Mouse (Mus musculus) lung, embryonic 15.5 days (tissue): ENCODE measurements around the gene Tmod3. TPM values are rescaled to one million over a fixed set of nuclear protein-coding genes. Genes with fewer than 3 reads are reported as not detected.

Experiments used
- ATAC-seq: fragments of 200-750 bp; cut with Nextera tagmentation; 2 replicates; pipeline ENCODE4 v1.8.0; 2017; ENCODE audit warnings: moderate number of reproducible peaks, borderline replicate concordance; ENCODE audit not compliant: low FRiP score, low TSS enrichment; ENCODE audit errors: extremely low read depth
- H3K27ac ChIP-seq: fragments of 300-500 bp; sonication (generic); 2 replicates; pipeline ENCODE4 v1.5.1; 2015; ENCODE audit warnings: moderate library complexity, mild to moderate bottlenecking, inconsistent platforms
- H3K27me3 ChIP-seq: fragments of 300-500 bp; sonication (generic); 2 replicates; pipeline ENCODE4 v1.6.1; 2015; ENCODE audit warnings: inconsistent platforms
- H3K36me3 ChIP-seq: fragments of 300-500 bp; sonication (generic); 2 replicates; pipeline ENCODE4 v1.6.1; 2015; ENCODE audit warnings: inconsistent platforms
- H3K4me1 ChIP-seq: fragments of 300-500 bp; sonication (generic); 2 replicates; pipeline ENCODE4 v1.6.1; 2015; ENCODE audit warnings: inconsistent platforms
- H3K4me2 ChIP-seq: fragments of 300-500 bp; sonication (generic); 2 replicates; pipeline ENCODE4 v1.6.1; 2015; ENCODE audit warnings: inconsistent platforms, mild to moderate bottlenecking, moderate library complexity
- H3K4me3 ChIP-seq: fragments of 300-500 bp; sonication (generic); 2 replicates; pipeline ENCODE4 v1.5.1; 2015; ENCODE audit warnings: mild to moderate bottlenecking, inconsistent platforms
- H3K9ac ChIP-seq: fragments of 300-500 bp; sonication (generic); 2 replicates; pipeline ENCODE4 v1.6.1; 2015; ENCODE audit warnings: inconsistent platforms
- H3K9me3 ChIP-seq: fragments of 300-500 bp; sonication (generic); 2 replicates; pipeline ENCODE4 v1.6.1; 2016; ENCODE audit warnings: inconsistent platforms
- WGBS: fragments of 180-500 bp; shearing (Covaris S2); methylation state at CpG from one replicate; pipeline ENCODE4 v1.1.7; 2015; 5-methylcytosine and 5-hydroxymethylcytosine counted together
- polyA plus RNA-seq: library from polyadenylated mRNA; unstranded; fragments of >200 nt; fragmentation: Nextera tagmentation; extraction: Ambion mirVana; gene quantifications from 2 replicates; pipeline ENCODE4 v1.2.1, GENCODE M21; 2015

Gene Tmod3
- polyA plus RNA-seq, 1 experiment from 2014 or later: 160 TPM

- ATAC-seq: no peak
- Histone ChIP-seq H3K27ac (no peak overlapping the region), H3K4me2 (no peak overlapping the region), H3K9ac (no peak overlapping the region), H3K4me1 (no peaks in the 10 kb centered on the region), H3K9me3 (no peaks in the 10 kb centered on the region), H3K4me3 (no peak overlapping the region), H3K36me3 (no peaks in the 10 kb centered on the region), H3K27me3 (no peaks in the 10 kb centered on the region)
- WGBS: 86% methylated on average over 5 of the region's 5 CpGs
Observed at GRCm38 (mm10) chr9:75480536-75481075, 78.9 kb downstream of the Tmod3 start.

DNA sequence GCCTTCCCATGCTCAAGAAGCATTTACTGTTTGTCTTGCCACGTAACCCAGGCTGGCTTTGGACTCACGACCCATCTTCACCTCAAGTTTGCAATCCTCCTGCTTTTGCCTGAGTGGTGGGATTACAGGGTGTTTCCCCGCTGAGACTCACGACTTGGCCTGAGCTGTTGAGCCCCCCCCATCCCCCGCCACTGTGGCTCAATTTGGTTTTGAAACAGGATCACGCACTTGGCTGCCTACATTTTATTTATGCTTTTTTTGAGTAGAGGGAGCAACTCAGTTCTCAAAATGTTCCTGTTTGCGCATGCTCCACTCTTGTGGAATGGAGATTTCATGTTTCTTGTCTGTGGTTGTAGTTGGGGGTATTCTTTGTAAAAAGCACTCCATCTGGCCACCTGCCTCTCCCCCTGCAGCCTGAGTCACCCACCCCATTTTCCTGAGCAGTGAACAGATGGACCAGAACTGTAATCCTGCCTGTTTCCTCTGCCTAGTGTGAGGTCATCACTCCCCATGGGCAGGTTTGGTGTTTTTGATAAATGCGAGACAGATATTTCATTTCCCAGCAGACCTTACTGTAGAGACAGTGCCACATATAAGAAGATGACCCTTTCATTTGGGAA lies 80.2 kb downstream of the Tmod3 start:
- Histone ChIP-seq H3K27me3 (no peaks in the 10 kb centered on the region), H3K4me3 (no peak overlapping the region), H3K27ac (no peak overlapping the region), H3K36me3 (no peaks in the 10 kb centered on the region), H3K4me2 (no peak overlapping the region), H3K9ac (no peak overlapping the region), H3K9me3 (no peaks in the 10 kb centered on the region), H3K4me1 (no peaks in the 10 kb centered on the region)
- ATAC-seq: no peak
- 64% methylated on average over 8 of the region's 8 CpGs for WGBS

DNA sequence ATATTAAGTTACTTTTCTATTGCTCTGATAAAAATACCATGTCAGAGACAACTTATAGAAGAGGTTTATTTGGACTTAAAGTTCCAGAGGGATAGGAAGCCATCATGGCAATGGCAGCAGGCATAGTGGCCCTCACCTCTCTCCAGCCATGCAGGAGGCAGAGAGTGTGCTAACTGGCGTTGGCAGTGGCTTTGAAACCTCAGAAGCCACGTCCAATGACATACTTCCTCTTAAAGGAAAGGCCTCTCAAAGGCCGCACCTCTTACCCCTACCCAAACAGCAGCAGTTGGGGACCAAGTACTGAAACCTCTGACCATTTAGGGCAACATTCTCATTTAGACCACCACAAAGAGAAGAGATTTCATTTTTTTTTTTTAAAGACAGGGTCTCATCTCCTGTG lies 82.2 kb downstream of the Tmod3 start:
- no peak for ATAC-seq
- 59% methylated on average over 3 of the region's 3 CpGs for WGBS
- peaks cover 4% of the 10 kb centered on the region; the same call in 1 of the 2 replicates for H3K36me3 ChIP-seq
- no peak overlapping the region for H3K9ac ChIP-seq
- no peak overlapping the region for H3K4me2 ChIP-seq
- H3K27me3 ChIP-seq: no peaks in the 10 kb centered on the region
- H3K9me3 ChIP-seq: no peaks in the 10 kb centered on the region
- no peak overlapping the region for H3K27ac ChIP-seq
- no peaks in the 10 kb centered on the region for H3K4me1 ChIP-seq
- no peak overlapping the region for H3K4me3 ChIP-seq

GRCm38 (mm10) chr9:75468297-75468696 lies 91.2 kb downstream of the Tmod3 start:
- no peak overlapping the region for H3K4me3 ChIP-seq

GRCm38 (mm10) chr9:75467581-75467980 lies 91.9 kb downstream of the Tmod3 start:
- Histone ChIP-seq H3K36me3 (peaks cover 39% of the 10 kb centered on the region), H3K9me3 (no peaks in the 10 kb centered on the region), H3K4me3 (no peak overlapping the region), H3K27ac (no peak overlapping the region), H3K4me2 (no peak overlapping the region), H3K4me1 (no peaks in the 10 kb centered on the region), H3K9ac (no peak overlapping the region), H3K27me3 (no peaks in the 10 kb centered on the region)
- WGBS: 93% methylated on average over 3 of the region's 3 CpGs
- no peak for ATAC-seq

More at GRCm38 (mm10) chr9:75468297-75468696, 91.2 kb downstream of the Tmod3 start:
- Histone ChIP-seq H3K36me3 (peaks cover 36% of the 10 kb centered on the region), H3K4me2 (no peak overlapping the region), H3K27ac (no peak overlapping the region), H3K9ac (no peak overlapping the region), H3K4me1 (no peaks in the 10 kb centered on the region), H3K9me3 (no peaks in the 10 kb centered on the region), H3K27me3 (no peaks in the 10 kb centered on the region)
- no peak for ATAC-seq
- WGBS: 78% methylated on average over 14 of the region's 14 CpGs

- H3K4me3 ChIP-seq: no peak overlapping the region
- no peak overlapping the region for H3K27ac ChIP-seq
- H3K36me3 ChIP-seq: peaks cover 48% of the 10 kb centered on the region
- WGBS: 88% methylated on average over 4 of the region's 4 CpGs
- no peaks in the 10 kb centered on the region for H3K27me3 ChIP-seq
- ATAC-seq: no peak
- no peaks in the 10 kb centered on the region for H3K4me1 ChIP-seq
- no peak overlapping the region for H3K9ac ChIP-seq
- H3K9me3 ChIP-seq: no peaks in the 10 kb centered on the region
- H3K4me2 ChIP-seq: no peak overlapping the region
Observed at GRCm38 (mm10) chr9:75466641-75467040, 92.8 kb downstream of the Tmod3 start.

GRCm38 (mm10) chr9:75465856-75466255 lies 93.6 kb downstream of the Tmod3 start:
- H3K4me1 ChIP-seq: no peaks in the 10 kb centered on the region
- no peak overlapping the region for H3K4me2 ChIP-seq

DNA sequence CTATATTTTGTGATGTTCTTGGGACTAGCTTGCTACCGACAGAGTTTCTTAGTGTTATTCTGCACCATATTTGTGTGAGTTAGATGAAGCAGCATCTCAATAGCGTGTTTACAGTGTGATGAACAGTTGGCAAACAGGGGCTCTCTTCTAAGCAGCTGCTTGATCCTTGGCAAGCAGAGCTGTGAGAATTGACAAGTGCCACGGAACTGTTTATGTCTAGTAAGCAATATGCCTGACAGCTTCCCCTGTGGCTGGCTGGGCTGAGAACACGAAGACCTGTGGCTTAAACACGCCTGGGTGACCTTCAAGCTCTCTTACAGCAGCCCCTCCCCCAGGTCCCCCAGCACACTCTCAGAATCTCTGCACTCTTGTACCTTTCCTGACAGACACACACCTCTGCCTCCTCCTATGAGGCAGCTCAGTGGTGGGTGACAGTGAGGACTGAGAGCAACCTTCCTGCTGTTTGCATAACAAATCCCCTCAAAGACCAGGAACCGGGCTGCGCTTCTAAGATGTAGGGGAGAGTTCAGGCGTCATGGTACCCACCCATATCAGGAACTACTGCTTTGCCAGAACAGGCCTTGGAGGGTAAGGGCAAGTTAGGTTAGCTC lies 96.3 kb downstream of the Tmod3 start:
- Histone ChIP-seq H3K4me1 (no peaks in the 10 kb centered on the region), H3K27me3 (no peaks in the 10 kb centered on the region), H3K4me3 (no peak overlapping the region), H3K9me3 (no peaks in the 10 kb centered on the region), H3K4me2 (no peak overlapping the region), H3K27ac (no peak overlapping the region), H3K36me3 (peaks cover 77% of the 10 kb centered on the region), H3K9ac (no peak overlapping the region)
- ATAC-seq: no peak
- 76% methylated on average over 8 of the region's 8 CpGs for WGBS

More at GRCm38 (mm10) chr9:75465856-75466255, 93.6 kb downstream of the Tmod3 start:
- Histone ChIP-seq H3K27ac (no peak overlapping the region), H3K36me3 (peaks cover 56% of the 10 kb centered on the region), H3K9me3 (no peaks in the 10 kb centered on the region), H3K4me3 (no peak overlapping the region), H3K9ac (no peak overlapping the region), H3K27me3 (no peaks in the 10 kb centered on the region)
- ATAC-seq: no peak
- 89% methylated on average over 9 of the region's 9 CpGs for WGBS

- H3K9me3 ChIP-seq: no peaks in the 10 kb centered on the region
- H3K4me3 ChIP-seq: no peak overlapping the region
- no peak overlapping the region for H3K9ac ChIP-seq
- H3K4me1 ChIP-seq: no peaks in the 10 kb centered on the region
- H3K27ac ChIP-seq: no peak overlapping the region
- H3K36me3 ChIP-seq: peaks cover 88% of the 10 kb centered on the region
- no peak overlapping the region for H3K4me2 ChIP-seq
- WGBS: 80% methylated on average over 10 of the region's 10 CpGs
- ATAC-seq: no peak
- H3K27me3 ChIP-seq: no peaks in the 10 kb centered on the region
Observed at GRCm38 (mm10) chr9:75455684-75456083, 103.8 kb downstream of the Tmod3 start.

DNA sequence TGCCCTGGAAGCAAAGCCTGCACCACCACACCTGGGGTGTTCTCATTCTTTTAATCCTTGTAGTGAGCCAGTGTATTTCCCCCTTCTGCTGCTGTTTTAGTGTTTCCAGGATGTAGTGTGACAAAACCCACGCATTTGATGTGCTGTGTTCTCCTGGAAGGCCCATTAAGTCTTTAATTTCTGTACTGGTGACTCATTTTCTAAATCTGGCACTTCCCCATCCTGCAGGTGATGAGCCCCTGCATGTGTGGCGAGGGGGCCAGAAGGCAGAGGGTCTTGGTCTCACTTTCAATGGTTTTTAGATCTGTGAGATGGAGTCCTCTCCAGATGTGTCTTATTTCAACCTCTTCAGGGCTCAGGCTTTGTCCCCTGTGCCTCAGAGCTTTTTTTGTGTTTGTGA lies 105.5 kb downstream of the Tmod3 start:
- H3K4me3 ChIP-seq: no peak overlapping the region
- no peak overlapping the region for H3K4me2 ChIP-seq
- peaks cover 83% of the 10 kb centered on the region for H3K36me3 ChIP-seq
- no peaks in the 10 kb centered on the region for H3K9me3 ChIP-seq
- H3K27me3 ChIP-seq: no peaks in the 10 kb centered on the region
- H3K27ac ChIP-seq: no peak overlapping the region
- no peaks in the 10 kb centered on the region for H3K4me1 ChIP-seq
- ATAC-seq: no peak
- 86% methylated on average over 2 of the region's 2 CpGs for WGBS
- no peak overlapping the region for H3K9ac ChIP-seq

- no peaks in the 10 kb centered on the region for H3K9me3 ChIP-seq
- no peak for ATAC-seq
- H3K4me2 ChIP-seq: no peak overlapping the region
- peaks cover 64% of the 10 kb centered on the region for H3K36me3 ChIP-seq
- H3K27ac ChIP-seq: no peak overlapping the region
- no peak overlapping the region for H3K4me3 ChIP-seq
- H3K27me3 ChIP-seq: no peaks in the 10 kb centered on the region
- peaks cover 1% of the 10 kb centered on the region; the same call in 1 of the 2 replicates for H3K4me1 ChIP-seq
- WGBS: 80% methylated on average over 3 of the region's 3 CpGs
- H3K9ac ChIP-seq: no peak overlapping the region
Observed at GRCm38 (mm10) chr9:75448021-75448420, 111.4 kb downstream of the Tmod3 start.
